Mouse (Mus musculus) liver, embryonic 15.5 days (tissue): ENCODE measurements at regions not wholly inside any gene's neighbourhood (a gene's known extent, or its start where the extent isn't known, plus 50 kb on each side); places are given as distances from the start of the nearest gene placed in this dataset.

Source experiments
- ATAC-seq: fragments of 200-750 bp; cut with Nextera tagmentation; 2 replicates; pipeline ENCODE4 v1.8.0; 2017; ENCODE audit warnings: moderate number of reproducible peaks, mild to moderate bottlenecking, moderate library complexity; ENCODE audit not compliant: insufficient read depth
- H3K27ac ChIP-seq: fragments of 300-500 bp; sonication (generic); replicated peaks from 2 replicates; pipeline ENCODE4 v1.5.1; 2015; ENCODE audit warnings: mild to moderate bottlenecking, inconsistent platforms
- H3K27me3 ChIP-seq: fragments of 300-500 bp; sonication (generic); 2 replicates; pipeline ENCODE4 v1.6.1; 2015; ENCODE audit warnings: mild to moderate bottlenecking, inconsistent platforms
- H3K36me3 ChIP-seq: fragments of 300-500 bp; sonication (generic); replicated peaks from 2 replicates; pipeline ENCODE4 v1.6.1; 2015; ENCODE audit warnings: moderate library complexity, mild to moderate bottlenecking, inconsistent platforms
- H3K4me1 ChIP-seq: fragments of 300-500 bp; sonication (generic); replicated peaks from 2 replicates; pipeline ENCODE4 v1.6.1; 2015; ENCODE audit warnings: inconsistent platforms
- H3K4me2 ChIP-seq: fragments of 300-500 bp; sonication (generic); 2 replicates; pipeline ENCODE4 v1.6.1; 2015; ENCODE audit warnings: moderate library complexity, mild to moderate bottlenecking, inconsistent platforms
- H3K4me3 ChIP-seq: fragments of 300-500 bp; sonication (generic); replicated peaks from 2 replicates; pipeline ENCODE4 v1.5.1; 2015; ENCODE audit warnings: mild to moderate bottlenecking, inconsistent platforms
- H3K9ac ChIP-seq: fragments of 300-500 bp; sonication (generic); 2 replicates; pipeline ENCODE4 v1.6.1; 2015; ENCODE audit warnings: moderate library complexity, mild to moderate bottlenecking, inconsistent platforms
- H3K9me3 ChIP-seq: fragments of 300-500 bp; sonication (generic); replicated peaks from 2 replicates; pipeline ENCODE4 v1.6.1; 2016; ENCODE audit warnings: inconsistent platforms
- WGBS: fragments of 180-500 bp; shearing (Covaris S2); methylation state at CpG from one replicate; pipeline ENCODE4 v1.1.7; 2015; ENCODE audit warnings: mixed read lengths; ENCODE audit not compliant: insufficient replicate concordance; 5-methylcytosine and 5-hydroxymethylcytosine counted together

DNA sequence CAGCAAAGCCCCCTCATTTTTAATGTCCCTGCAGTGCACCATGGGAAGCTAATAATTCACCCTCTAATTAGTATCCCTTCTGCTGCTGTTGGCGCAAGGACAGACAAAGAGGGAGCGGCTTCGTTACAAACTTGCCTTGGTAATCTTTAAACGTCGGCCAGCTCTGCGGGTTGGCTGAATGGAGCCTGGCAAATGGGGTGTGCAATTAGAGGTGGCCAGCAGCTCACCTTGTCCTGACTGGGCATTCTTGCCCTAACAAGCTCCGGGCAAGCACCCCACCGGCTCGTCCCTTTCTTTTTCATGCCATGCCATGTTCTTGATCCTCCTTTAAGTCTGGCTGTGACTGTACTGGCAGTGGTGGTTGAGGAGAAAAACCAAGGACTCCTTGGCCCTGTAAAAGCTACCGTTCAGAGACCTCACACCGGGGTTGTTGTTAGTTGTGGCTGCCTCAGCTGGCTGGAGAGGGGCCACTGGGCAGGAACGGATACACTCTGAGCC lies 179.2 kb upstream of the N4bp1 start:
- Histone ChIP-seq H3K36me3 (no peaks in the 10 kb centered on the region), H3K4me3 (no peak overlapping the region), H3K27me3 (no peaks in the 10 kb centered on the region), H3K9ac (no peak overlapping the region), H3K9me3 (no peaks in the 10 kb centered on the region), H3K4me2 (no peak overlapping the region), H3K4me1 (no peaks in the 10 kb centered on the region), H3K27ac (no peak overlapping the region)
- ATAC-seq, result no peak
- 76% methylated on average over 12 of the region's 12 CpGs for WGBS

GRCm38 (mm10) chr8:87063588-87063987 lies 178.5 kb upstream of the N4bp1 start:
- Histone ChIP-seq H3K27ac (no peak overlapping the region), H3K36me3 (no peaks in the 10 kb centered on the region), H3K4me1 (no peaks in the 10 kb centered on the region), H3K9ac (no peak overlapping the region), H3K9me3 (no peaks in the 10 kb centered on the region), H3K27me3 (no peaks in the 10 kb centered on the region), H3K4me3 (no peak overlapping the region), H3K4me2 (no peak overlapping the region)
- WGBS, result 56% methylated on average over 4 of the region's 4 CpGs
- no peak for ATAC-seq

- whole genome bisulfite sequencing, result 19% methylated on average over 3 of the region's 3 CpGs
- H3K9me3 ChIP-seq, result no peaks in the 10 kb centered on the region
- H3K9ac ChIP-seq, result no peak overlapping the region
- no peaks in the 10 kb centered on the region for H3K4me1 ChIP-seq
- ATAC-seq, result no peak
- H3K27me3 ChIP-seq, result no peaks in the 10 kb centered on the region
- H3K36me3 ChIP-seq, result no peaks in the 10 kb centered on the region
- no peak overlapping the region for H3K27ac ChIP-seq
- no peak overlapping the region for H3K4me2 ChIP-seq
- no peak overlapping the region for H3K4me3 ChIP-seq
Measured at GRCm38 (mm10) chr8:87049746-87050145, 164.7 kb upstream of the N4bp1 start.

DNA sequence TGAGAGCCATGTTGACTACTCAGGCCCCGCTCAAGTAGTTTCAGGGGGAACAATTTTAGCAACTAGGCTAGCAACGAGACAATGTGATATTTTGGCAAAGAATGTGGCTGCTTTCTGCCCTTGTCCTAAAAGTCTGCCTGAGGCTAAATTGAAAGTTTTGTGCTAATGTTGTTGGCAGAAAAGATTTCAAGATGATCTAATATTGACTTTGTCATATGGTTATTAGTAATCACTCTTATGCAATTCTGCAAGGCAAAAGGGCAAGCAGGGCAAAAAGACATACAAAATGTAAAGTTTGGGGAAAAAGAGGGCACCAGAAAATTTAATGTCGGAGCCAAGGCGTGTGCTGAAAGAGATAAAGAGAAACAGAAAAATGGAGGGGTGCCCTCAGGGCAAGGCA lies 164.1 kb upstream of the N4bp1 start:
- no peak overlapping the region for H3K27ac ChIP-seq
- no peak for ATAC-seq
- H3K4me1 ChIP-seq, result no peaks in the 10 kb centered on the region
- no peaks in the 10 kb centered on the region for H3K27me3 ChIP-seq
- no peak overlapping the region for H3K4me2 ChIP-seq
- 61% methylated on average over 4 of the region's 4 CpGs for WGBS
- H3K9ac ChIP-seq, result no peak overlapping the region
- no peaks in the 10 kb centered on the region for H3K36me3 ChIP-seq
- H3K9me3 ChIP-seq, result no peaks in the 10 kb centered on the region
- H3K4me3 ChIP-seq, result no peak overlapping the region

- Histone ChIP-seq H3K9ac (no peak overlapping the region), H3K4me3 (no peak overlapping the region), H3K4me2 (no peak overlapping the region), H3K9me3 (no peaks in the 10 kb centered on the region), H3K27ac (no peak overlapping the region), H3K27me3 (no peaks in the 10 kb centered on the region), H3K36me3 (no peaks in the 10 kb centered on the region), H3K4me1 (no peaks in the 10 kb centered on the region)
- no peak for ATAC-seq
- 37% methylated on average over 4 of the region's 4 CpGs for WGBS
Measured at GRCm38 (mm10) chr8:87046590-87046989, 161.5 kb upstream of the N4bp1 start.

- no peak overlapping the region for H3K27ac ChIP-seq
- WGBS, result 53% methylated on average over 5 of the region's 5 CpGs
Measured at GRCm38 (mm10) chr8:87043016-87043415, 158.0 kb upstream of the N4bp1 start.

GRCm38 (mm10) chr8:87037620-87038380 lies 152.7 kb upstream of the N4bp1 start:
- Histone ChIP-seq H3K9ac (no peak overlapping the region), H3K27ac (no peak overlapping the region), H3K9me3 (no peaks in the 10 kb centered on the region), H3K4me1 (no peaks in the 10 kb centered on the region), H3K4me2 (peak overlapping the region; percentile 23), H3K27me3 (peaks cover 26% of the 10 kb centered on the region), H3K36me3 (no peaks in the 10 kb centered on the region), H3K4me3 (no peak overlapping the region)
- WGBS, result 5% methylated on average over 48 of the region's 48 CpGs
- ATAC-seq, result no peak

More at GRCm38 (mm10) chr8:87043016-87043415, 158.0 kb upstream of the N4bp1 start:
- H3K4me2 ChIP-seq, result no peak overlapping the region
- H3K4me1 ChIP-seq, result no peaks in the 10 kb centered on the region
- no peaks in the 10 kb centered on the region for H3K9me3 ChIP-seq
- no peaks in the 10 kb centered on the region for H3K36me3 ChIP-seq
- no peak overlapping the region for H3K4me3 ChIP-seq
- ATAC-seq, result no peak
- H3K27me3 ChIP-seq, result peaks cover 11% of the 10 kb centered on the region
- H3K9ac ChIP-seq, result no peak overlapping the region

DNA sequence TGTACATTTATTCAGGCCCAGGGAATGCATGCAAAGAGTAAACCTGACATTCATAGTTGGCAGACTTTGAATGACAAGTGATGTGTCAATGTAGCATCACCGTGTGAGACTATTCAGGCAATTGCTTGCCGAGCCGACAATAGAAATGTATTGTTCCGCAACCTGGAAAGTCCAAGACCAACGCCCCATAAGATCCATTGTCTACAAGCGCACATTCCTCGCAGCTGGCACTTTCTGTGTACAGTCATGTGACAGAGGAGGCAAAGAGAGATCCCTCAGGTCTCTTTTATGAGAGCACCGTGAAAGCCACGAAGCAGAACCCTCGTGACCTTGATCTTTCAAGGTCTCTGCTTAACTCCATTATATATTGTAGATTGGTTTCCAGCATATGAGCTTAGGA lies 150.9 kb upstream of the N4bp1 start:
- WGBS, result 75% methylated on average over 10 of the region's 10 CpGs
- H3K4me3 ChIP-seq, result no peak overlapping the region
- no peaks in the 10 kb centered on the region for H3K9me3 ChIP-seq
- H3K36me3 ChIP-seq, result no peaks in the 10 kb centered on the region
- no peak overlapping the region for H3K9ac ChIP-seq
- H3K27me3 ChIP-seq, result peaks cover 26% of the 10 kb centered on the region
- H3K4me1 ChIP-seq, result no peaks in the 10 kb centered on the region
- H3K27ac ChIP-seq, result no peak overlapping the region
- no peak for ATAC-seq
- no peak overlapping the region for H3K4me2 ChIP-seq

DNA sequence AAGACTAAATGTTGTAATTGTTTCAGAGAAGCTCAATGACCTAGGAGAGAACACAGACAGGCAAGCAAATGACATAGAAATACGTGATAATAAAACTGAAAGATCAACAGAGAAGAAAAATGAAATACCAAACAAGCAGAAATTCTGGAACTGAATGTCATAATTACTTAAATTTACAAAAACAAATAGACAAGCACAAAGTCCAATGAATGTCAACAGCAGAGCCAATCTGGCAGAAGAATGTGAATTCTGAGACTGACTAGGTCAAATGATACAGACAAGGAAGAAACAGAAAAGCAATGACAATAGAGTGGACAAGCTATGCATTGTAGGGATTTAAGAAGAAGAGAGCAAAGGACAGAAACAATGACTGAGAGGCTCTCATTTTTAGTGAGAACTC lies 143.1 kb upstream of the N4bp1 start:
- Histone ChIP-seq H3K9ac (no peak overlapping the region), H3K27me3 (no peaks in the 10 kb centered on the region), H3K4me3 (no peak overlapping the region), H3K36me3 (no peaks in the 10 kb centered on the region), H3K4me1 (no peaks in the 10 kb centered on the region), H3K27ac (no peak overlapping the region), H3K4me2 (no peak overlapping the region), H3K9me3 (no peaks in the 10 kb centered on the region)
- whole genome bisulfite sequencing, result 42% methylated on average over 1 of the region's 1 CpGs
- no peak for ATAC-seq

DNA sequence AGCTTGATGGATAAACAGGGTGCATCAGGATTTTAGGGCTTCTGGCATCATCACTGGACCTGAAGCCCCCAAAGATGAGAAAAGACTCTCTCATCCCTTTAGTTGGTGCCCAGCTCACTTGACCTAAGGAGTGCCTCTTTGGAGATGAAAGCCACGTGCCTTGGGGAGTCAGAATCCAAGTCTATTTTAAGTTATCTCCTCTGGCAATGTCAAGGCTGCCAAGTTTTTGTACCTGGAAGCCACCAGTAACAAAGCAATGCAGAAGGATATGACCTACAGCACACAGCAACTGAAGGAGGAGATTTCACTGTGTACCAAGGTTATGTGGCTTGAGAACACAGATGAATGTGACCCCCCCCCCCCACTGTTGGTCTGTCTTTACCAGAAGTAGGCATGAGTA lies 140.9 kb upstream of the N4bp1 start:
- 25% methylated on average over 1 of the region's 1 CpGs for WGBS
- Histone ChIP-seq H3K27ac (no peak overlapping the region), H3K4me3 (no peak overlapping the region), H3K27me3 (no peaks in the 10 kb centered on the region), H3K9ac (no peak overlapping the region), H3K4me2 (no peak overlapping the region), H3K36me3 (no peaks in the 10 kb centered on the region), H3K4me1 (no peaks in the 10 kb centered on the region), H3K9me3 (no peaks in the 10 kb centered on the region)
- ATAC-seq, result no peak

DNA sequence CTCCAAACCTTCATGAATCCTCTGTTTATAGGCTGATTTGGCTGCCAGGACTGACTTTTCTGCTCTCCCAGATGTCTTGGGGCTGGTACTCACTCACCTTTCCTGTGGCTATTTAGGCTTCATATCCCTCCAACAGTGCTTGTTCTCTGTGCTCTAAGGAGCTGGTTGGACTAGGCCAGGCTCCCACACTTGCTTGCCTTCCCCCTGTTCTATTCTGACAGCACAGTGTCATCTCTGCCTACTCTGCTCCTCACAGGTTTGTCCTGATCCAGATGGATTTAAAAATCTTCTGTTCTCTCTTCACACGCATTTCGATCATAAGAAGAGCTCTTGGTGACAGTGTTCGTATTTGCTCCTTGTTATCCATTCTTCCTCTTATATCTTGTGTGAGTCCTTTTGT lies 134.7 kb upstream of the N4bp1 start:
- Histone ChIP-seq H3K27me3 (no peaks in the 10 kb centered on the region), H3K4me2 (no peak overlapping the region), H3K4me1 (no peaks in the 10 kb centered on the region), H3K4me3 (no peak overlapping the region), H3K9me3 (no peaks in the 10 kb centered on the region), H3K27ac (no peak overlapping the region), H3K9ac (no peak overlapping the region), H3K36me3 (no peaks in the 10 kb centered on the region)
- no peak for ATAC-seq
- 72% methylated on average over 3 of the region's 3 CpGs for WGBS

- ATAC-seq, result no peak
- H3K27ac ChIP-seq, result no peak overlapping the region
- no peak overlapping the region for H3K4me2 ChIP-seq
- H3K4me1 ChIP-seq, result no peaks in the 10 kb centered on the region
- no peak overlapping the region for H3K4me3 ChIP-seq
- H3K27me3 ChIP-seq, result no peaks in the 10 kb centered on the region
- no peak overlapping the region for H3K9ac ChIP-seq
- no peaks in the 10 kb centered on the region for H3K9me3 ChIP-seq
- H3K36me3 ChIP-seq, result no peaks in the 10 kb centered on the region
- 63% methylated on average over 1 of the region's 1 CpGs for WGBS
Measured at GRCm38 (mm10) chr8:86975546-86975945, 90.5 kb upstream of the N4bp1 start.
